Mouse (Mus musculus) granulocyte monocyte progenitor cell, adult 5-6 weeks (primary cell): ENCODE data around the gene Olfr646. TPM values are rescaled to one million over a fixed set of nuclear protein-coding genes. Genes with fewer than 3 reads are reported as not detected.

Experiments used
- ATAC-seq: replicated peaks from 2 replicates; pipeline ENCODE4 v1.8.0; 2016; ENCODE audit warnings: mild to moderate bottlenecking, moderate TSS enrichment, inconsistent platforms; ENCODE audit not compliant: poor library complexity, severe bottlenecking
- total RNA-seq, 2 experiments: library from RNA; stranded (forward) in 1 of 2; stranded (reverse) in 1 of 2; fragments of 200-712, 200-1000 nt in 1 of 2; fragments of >200 nt in 1 of 2; fragmentation: Nextera tagmentation in 1 of 2; gene quantifications; 2 replicates each; pipeline ENCODE4 v1.2.3; 2014 to 2017

Gene Olfr646
- total RNA-seq (2014; fragmentation: Nextera tagmentation) (not detected in 2 replicates), total RNA-seq (2017) (not detected in 2 replicates)

DNA sequence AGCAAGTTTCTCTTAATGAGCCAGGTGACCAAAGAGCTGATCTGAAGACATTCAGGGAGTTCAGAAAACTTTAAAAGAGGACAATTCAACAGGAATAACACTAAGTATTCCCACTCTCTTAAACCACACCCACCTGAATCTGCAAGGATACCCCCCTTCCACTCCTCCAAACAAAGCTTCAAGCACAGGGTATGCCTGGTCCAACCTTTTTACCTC lies at the start of gene Olfr646:
Gene Olfr646 (plus strand): TSS at position 117 of the 216 bp plus-strand sequence.
- ATAC-seq = no peak

DNA sequence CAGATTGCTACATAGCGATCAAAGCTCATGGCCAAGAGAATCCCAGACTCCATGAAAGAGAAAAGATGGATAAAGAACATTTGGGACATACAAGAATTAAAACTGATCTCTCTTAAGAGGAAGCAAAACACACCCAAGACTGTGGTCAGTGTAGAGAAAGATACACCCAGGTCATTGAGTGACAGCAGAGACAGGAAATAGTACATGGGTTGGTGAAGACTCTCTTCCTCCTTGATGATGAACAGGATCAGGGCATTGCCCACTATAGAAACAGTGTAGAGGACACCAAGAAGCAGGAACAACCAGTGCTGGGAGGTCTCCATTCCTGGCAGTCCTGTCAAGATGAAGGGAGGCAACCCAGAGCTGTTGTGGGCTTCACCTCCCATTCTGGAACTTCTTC lies 45.5 kb upstream of the Olfr646 start:
- peak; percentile 25; the same call in 1 of the 2 replicates for ATAC-seq

DNA sequence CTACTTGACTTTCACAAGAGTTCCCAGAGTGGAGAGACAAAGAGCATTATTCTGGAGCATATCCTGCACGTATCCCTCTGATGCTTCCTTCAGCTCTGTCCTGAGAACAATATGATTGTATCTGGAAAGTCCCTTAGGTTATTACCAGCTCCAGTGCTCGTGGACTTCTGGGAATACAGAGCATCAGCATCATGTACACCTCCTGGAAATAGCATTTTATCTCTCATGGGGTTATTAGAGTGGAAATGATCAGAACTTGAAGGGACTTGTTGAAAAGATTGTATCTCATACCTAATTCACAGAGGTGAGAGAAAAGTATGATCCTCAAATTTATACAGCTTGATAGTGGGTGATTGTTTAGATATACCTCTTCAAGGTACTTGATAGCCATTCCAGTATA lies 43.3 kb upstream of the Olfr646 start, which contains the start of gene 4930516K23Rik:
Gene 4930516K23Rik (minus strand): TSS at position 101 of the 400 bp plus-strand sequence.
- no peak for ATAC-seq

DNA sequence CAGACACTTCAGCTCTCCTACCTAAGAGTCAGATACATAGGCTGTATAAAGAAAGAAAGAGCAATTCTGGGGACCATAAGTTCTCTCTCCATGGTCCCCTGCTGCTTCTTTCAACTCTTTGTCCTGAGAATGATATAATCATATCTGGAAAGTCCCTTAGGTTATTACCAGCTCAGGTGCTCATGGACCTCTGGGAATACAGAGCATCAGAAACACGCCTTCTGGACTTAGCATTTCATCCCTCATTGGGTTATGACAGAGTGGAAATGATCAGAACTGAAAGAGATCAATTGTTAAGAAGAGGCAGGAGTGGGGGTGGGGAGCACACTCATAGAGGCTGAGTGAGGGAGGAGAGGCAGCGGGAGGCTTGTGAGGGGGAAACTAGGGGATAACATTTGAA lies 32.9 kb upstream of the Olfr646 start, which contains the start of gene Olfr644:
Gene Olfr644 (minus strand): TSS at position 101 of the 400 bp plus-strand sequence.
- ATAC-seq = no peak

DNA sequence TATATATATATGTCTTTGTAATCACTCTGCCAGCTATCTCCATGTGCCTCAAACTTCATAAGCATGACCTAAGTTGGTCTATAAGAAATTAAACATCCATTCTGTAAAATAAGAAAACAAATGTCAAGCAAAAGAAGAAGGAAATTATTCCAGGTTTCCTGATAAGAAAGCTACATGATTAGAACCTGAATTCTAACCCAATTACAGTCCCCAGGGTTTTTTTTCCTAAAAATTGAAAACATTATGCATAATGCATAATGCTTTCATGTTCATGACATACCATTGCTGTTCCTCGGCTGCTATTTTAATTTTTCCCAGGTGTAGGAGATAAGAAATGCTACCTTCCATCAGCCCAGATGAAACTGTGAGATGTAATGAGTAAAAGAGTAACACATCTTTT lies 19.3 kb upstream of the Olfr646 start, which contains the start of gene Olfr645:
Gene Olfr645 (minus strand): TSS at position 101 of the 400 bp plus-strand sequence.
- no peak for ATAC-seq

DNA sequence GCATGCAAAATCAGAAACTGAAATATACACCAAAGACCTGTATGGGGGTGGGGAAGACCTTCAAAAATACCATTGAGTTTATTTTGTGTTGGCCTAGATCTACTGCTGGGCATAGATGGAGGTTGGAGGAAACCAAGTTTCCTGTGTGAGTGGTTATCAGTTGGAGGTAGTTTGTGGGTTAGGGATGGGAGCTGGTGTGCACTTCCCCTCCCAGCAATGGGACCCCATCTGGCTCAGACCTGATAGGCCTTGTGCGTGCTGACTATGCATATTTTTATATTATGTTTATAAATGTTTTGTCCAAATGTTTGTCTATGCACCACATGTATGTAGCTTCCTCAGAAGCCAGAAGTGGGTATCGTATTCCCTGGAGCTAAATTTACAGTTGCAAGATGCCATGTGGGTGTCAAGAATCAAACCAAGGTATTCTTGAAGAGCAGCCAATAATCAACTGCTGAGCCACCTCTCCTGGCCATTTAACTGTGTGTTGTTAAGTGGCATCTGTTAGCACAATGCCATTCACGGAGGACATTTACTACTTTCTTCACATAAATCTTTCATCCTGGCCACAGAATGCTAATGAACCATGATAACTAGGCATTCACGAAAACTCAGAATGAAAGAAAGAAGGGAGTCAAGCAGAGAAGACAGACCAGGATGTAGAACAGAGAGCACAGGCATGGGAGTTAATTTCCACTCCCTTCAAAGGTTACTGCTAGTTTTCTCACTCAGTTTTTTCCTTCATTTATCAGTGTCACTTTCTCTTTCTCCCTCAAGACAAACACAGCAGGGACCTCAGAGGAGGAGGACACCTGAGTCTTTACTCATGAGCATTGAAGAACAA lies 538 bp upstream of the Olfr646 start:
- peak; percentile 83 for ATAC-seq

DNA sequence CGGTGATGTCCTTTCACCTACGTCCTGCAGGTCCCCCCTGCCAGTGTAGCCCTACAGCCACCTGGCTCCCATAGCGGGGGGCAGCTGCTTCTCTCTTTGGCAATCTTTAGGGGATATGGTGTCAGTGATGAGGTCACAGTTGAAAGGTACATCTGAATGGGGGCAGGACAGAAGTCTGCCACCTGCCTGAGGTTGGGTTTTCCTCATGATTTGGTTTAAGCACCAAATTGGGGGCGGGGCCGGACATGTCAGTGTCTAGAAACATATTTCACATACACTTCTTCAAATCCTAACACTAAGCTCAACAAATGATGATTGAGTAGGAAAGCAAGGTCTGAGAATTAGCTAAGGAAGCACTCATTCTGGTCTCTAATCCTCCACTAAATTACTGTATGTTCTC lies 25.1 kb downstream of the Olfr646 start, which contains the start of gene Ubqln5:
Gene Ubqln5 (minus strand): TSS at position 101 of the 400 bp plus-strand sequence.
- no peak for ATAC-seq

DNA sequence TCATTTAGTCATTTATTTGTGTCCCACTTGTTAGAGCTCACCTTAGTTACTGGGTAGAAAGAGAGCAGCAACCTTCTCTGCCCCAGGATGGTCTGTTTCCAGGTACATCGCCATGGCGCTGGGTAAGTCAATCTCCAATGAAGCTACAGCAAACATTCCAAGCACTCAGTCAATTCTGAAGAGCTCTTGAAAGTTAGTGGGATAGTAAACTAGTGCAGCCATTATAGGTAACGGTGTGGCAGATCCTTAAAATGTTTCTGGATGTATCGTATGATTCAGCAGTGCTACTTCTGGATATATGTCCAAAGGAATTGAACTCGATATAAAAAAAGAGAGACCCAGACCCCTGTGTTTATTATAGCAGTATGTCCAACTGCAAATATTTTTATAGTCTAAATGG lies 32.6 kb downstream of the Olfr646 start, which contains the start of gene Olfr643:
Gene Olfr643 (minus strand): TSS at position 101 of the 400 bp plus-strand sequence.
- ATAC-seq = no peak

DNA sequence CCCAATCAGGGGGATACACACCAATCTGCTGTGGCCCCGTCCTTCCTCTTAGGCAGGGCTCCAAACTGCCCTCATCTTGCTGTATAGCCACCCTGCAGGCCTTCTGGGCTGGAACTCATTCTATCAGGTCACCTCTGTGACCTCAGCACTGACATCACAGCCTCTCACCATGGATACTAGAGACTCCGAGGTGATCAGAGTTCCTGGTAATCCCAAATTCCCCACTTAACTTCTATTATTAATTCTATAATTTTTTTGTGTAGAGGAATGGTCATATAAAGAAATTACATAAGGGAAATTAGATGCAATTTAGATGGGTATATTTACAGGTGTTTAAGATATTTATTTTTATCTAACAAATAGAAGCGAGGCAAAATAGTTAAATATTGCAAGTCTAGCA lies 38.5 kb downstream of the Olfr646 start, which contains the start of gene Ubqln3:
Gene Ubqln3 (minus strand): TSS at position 101 of the 400 bp plus-strand sequence.
- no peak for ATAC-seq

DNA sequence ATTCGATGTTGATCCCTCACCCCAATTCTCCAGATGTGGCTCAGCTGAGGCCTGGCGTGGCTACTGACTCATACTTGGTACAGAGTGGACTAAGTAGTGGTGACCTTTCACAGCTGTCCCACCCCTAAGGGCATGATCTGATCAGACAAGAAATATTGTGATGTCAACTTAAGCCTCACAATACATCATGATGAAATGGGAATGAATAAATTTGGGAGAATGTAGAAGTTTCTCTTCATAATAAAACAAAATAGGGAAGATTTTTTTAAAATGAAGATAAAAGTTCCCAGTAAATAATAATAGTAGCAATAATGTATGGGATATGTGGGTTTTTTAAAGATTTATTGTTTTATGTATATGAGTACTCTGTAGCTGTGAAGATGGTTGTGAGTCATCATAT lies 45.8 kb downstream of the Olfr646 start, which contains the start of gene Ubqlnl:
Gene Ubqlnl (minus strand): TSS at position 101 of the 400 bp plus-strand sequence.
- no peak for ATAC-seq

Other genes with a start within 250 kb of the Olfr646 start
- not detected in 2 replicates for gene Olfr66, start 218.6 kb upstream of the Olfr646 start, total RNA-seq (2014; fragmentation: Nextera tagmentation)
- gene Olfr66, start 218.6 kb upstream of the Olfr646 start, total RNA-seq (2017) = not detected in 2 replicates
- gene Olfr64, start 210.4 kb upstream of the Olfr646 start, total RNA-seq (2014; fragmentation: Nextera tagmentation) = not detected in 2 replicates
- not detected in 2 replicates for gene Olfr64, start 210.4 kb upstream of the Olfr646 start, total RNA-seq (2017)
- gene Olfr65, start 201.4 kb upstream of the Olfr646 start, total RNA-seq (2014; fragmentation: Nextera tagmentation) = not detected in 2 replicates
- not detected in 2 replicates for gene Olfr65, start 201.4 kb upstream of the Olfr646 start, total RNA-seq (2017)
- not detected in 2 replicates for gene Olfr631, start 176.0 kb upstream of the Olfr646 start, total RNA-seq (2014; fragmentation: Nextera tagmentation)
- not detected in 2 replicates for gene Olfr631, start 176.0 kb upstream of the Olfr646 start, total RNA-seq (2017)
- not detected in 2 replicates for gene Olfr632, start 170.5 kb upstream of the Olfr646 start, total RNA-seq (2014; fragmentation: Nextera tagmentation)
- not detected in 2 replicates for gene Olfr632, start 170.5 kb upstream of the Olfr646 start, total RNA-seq (2017)
- gene Olfr633, start 160.4 kb upstream of the Olfr646 start, total RNA-seq (2014; fragmentation: Nextera tagmentation) = not detected in 2 replicates
- not detected in 2 replicates for gene Olfr633, start 160.4 kb upstream of the Olfr646 start, total RNA-seq (2017)
- gene Olfr635, start 133.7 kb upstream of the Olfr646 start, total RNA-seq (2014; fragmentation: Nextera tagmentation) = not detected in 2 replicates
- not detected in 2 replicates for gene Olfr635, start 133.7 kb upstream of the Olfr646 start, total RNA-seq (2017)
- not detected in 2 replicates for gene Olfr638, start 106.1 kb upstream of the Olfr646 start, total RNA-seq (2014; fragmentation: Nextera tagmentation)
- gene Olfr638, start 106.1 kb upstream of the Olfr646 start, total RNA-seq (2017) = not detected in 2 replicates
- not detected in 2 replicates for gene Olfr639, start 87.6 kb upstream of the Olfr646 start, total RNA-seq (2014; fragmentation: Nextera tagmentation)
- not detected in 2 replicates for gene Olfr639, start 87.6 kb upstream of the Olfr646 start, total RNA-seq (2017)
- not detected in 2 replicates for gene Olfr640, start 79.3 kb upstream of the Olfr646 start, total RNA-seq (2014; fragmentation: Nextera tagmentation)
- not detected in 2 replicates for gene Olfr640, start 79.3 kb upstream of the Olfr646 start, total RNA-seq (2017)
- not detected in 2 replicates for gene Olfr641, start 69.4 kb upstream of the Olfr646 start, total RNA-seq (2014; fragmentation: Nextera tagmentation)
- not detected in 2 replicates for gene Olfr641, start 69.4 kb upstream of the Olfr646 start, total RNA-seq (2017)
- gene Olfr642, start 52.2 kb upstream of the Olfr646 start, total RNA-seq (2014; fragmentation: Nextera tagmentation) = not detected in 2 replicates
- not detected in 2 replicates for gene Olfr642, start 52.2 kb upstream of the Olfr646 start, total RNA-seq (2017)
- gene 4930516K23Rik, start 43.4 kb upstream of the Olfr646 start, total RNA-seq (2014; fragmentation: Nextera tagmentation) = not detected in 2 replicates
- not detected in 2 replicates for gene 4930516K23Rik, start 43.4 kb upstream of the Olfr646 start, total RNA-seq (2017)
- gene Olfr644, start 33.0 kb upstream of the Olfr646 start, total RNA-seq (2014; fragmentation: Nextera tagmentation) = not detected in 2 replicates
- gene Olfr644, start 33.0 kb upstream of the Olfr646 start, total RNA-seq (2017) = not detected in 2 replicates
- gene Olfr645, start 19.4 kb upstream of the Olfr646 start, total RNA-seq (2014; fragmentation: Nextera tagmentation) = not detected in 2 replicates
- gene Olfr645, start 19.4 kb upstream of the Olfr646 start, total RNA-seq (2017) = not detected in 2 replicates
- gene Ubqln5, start 25.0 kb downstream of the Olfr646 start, total RNA-seq (2014; fragmentation: Nextera tagmentation) = not detected in 2 replicates
- gene Ubqln5, start 25.0 kb downstream of the Olfr646 start, total RNA-seq (2017) = not detected in 2 replicates
- gene Olfr643, start 32.5 kb downstream of the Olfr646 start, total RNA-seq (2014; fragmentation: Nextera tagmentation) = not detected in 2 replicates
- gene Olfr643, start 32.5 kb downstream of the Olfr646 start, total RNA-seq (2017) = not detected in 2 replicates
- gene Ubqln3, start 38.4 kb downstream of the Olfr646 start, total RNA-seq (2014; fragmentation: Nextera tagmentation) = not detected in 2 replicates
- gene Ubqln3, start 38.4 kb downstream of the Olfr646 start, total RNA-seq (2017) = not detected in 2 replicates
- not detected in 2 replicates for gene Ubqlnl, start 45.7 kb downstream of the Olfr646 start, total RNA-seq (2014; fragmentation: Nextera tagmentation)
- gene Ubqlnl, start 45.7 kb downstream of the Olfr646 start, total RNA-seq (2017) = not detected in 2 replicates
- gene Olfm5, start 60.0 kb downstream of the Olfr646 start, total RNA-seq (2014; fragmentation: Nextera tagmentation) = not detected in 2 replicates
- not detected in 2 replicates for gene Olfm5, start 60.0 kb downstream of the Olfr646 start, total RNA-seq (2017)
- gene Olfr648, start 78.5 kb downstream of the Olfr646 start, total RNA-seq (2014; fragmentation: Nextera tagmentation) = not detected in 2 replicates
- 0.26 TPM in 1 of 2 replicates, not detected in the other for gene Olfr648, start 78.5 kb downstream of the Olfr646 start, total RNA-seq (2017)
- not detected in 2 replicates for gene Olfr649, start 91.1 kb downstream of the Olfr646 start, total RNA-seq (2014; fragmentation: Nextera tagmentation)
- not detected in 2 replicates for gene Olfr649, start 91.1 kb downstream of the Olfr646 start, total RNA-seq (2017)
- gene Trim6, start 113.9 kb downstream of the Olfr646 start, total RNA-seq (2014; fragmentation: Nextera tagmentation) = 0.13 and 3.0 TPM in 2 replicates
- gene Trim6, start 113.9 kb downstream of the Olfr646 start, total RNA-seq (2017) = 3.7 and 4.7 TPM in 2 replicates
- 10.9 and 17.8 TPM in 2 replicates for gene Trim34a, start 139.6 kb downstream of the Olfr646 start, total RNA-seq (2014; fragmentation: Nextera tagmentation)
- 9.9 and 14.7 TPM in 2 replicates for gene Trim34a, start 139.6 kb downstream of the Olfr646 start, total RNA-seq (2017)
- 5.3 and 8.4 TPM in 2 replicates for gene Trim5, start 183.2 kb downstream of the Olfr646 start, total RNA-seq (2014; fragmentation: Nextera tagmentation)
- 5.6 and 8.0 TPM in 2 replicates for gene Trim5, start 183.2 kb downstream of the Olfr646 start, total RNA-seq (2017)
- gene Trim12a, start 210.6 kb downstream of the Olfr646 start, total RNA-seq (2014; fragmentation: Nextera tagmentation) = 33.9 and 58.4 TPM in 2 replicates
- gene Trim12a, start 210.6 kb downstream of the Olfr646 start, total RNA-seq (2017) = 50.7 and 67.4 TPM in 2 replicates
- gene Trim34b, start 224.6 kb downstream of the Olfr646 start, total RNA-seq (2014; fragmentation: Nextera tagmentation) = not detected in 2 replicates
- not detected in 2 replicates for gene Trim34b, start 224.6 kb downstream of the Olfr646 start, total RNA-seq (2017)
- 15.1 and 19.1 TPM in 2 replicates for gene Trim12c, start 248.5 kb downstream of the Olfr646 start, total RNA-seq (2014; fragmentation: Nextera tagmentation)
- gene Trim12c, start 248.5 kb downstream of the Olfr646 start, total RNA-seq (2017) = 30.2 and 30.8 TPM in 2 replicates